Mouse (Mus musculus) neutrophil, adult 59 days (primary cell): ENCODE measurements around the gene Colgalt2. TPM values are rescaled to one million over a fixed set of nuclear protein-coding genes. Genes with fewer than 3 reads are reported as not detected.

ENCODE experiments used
- total RNA-seq, 2 experiments: library from RNA; stranded (reverse); gene quantifications; 1 replicate in 1 of 2; 2 replicates in 1 of 2; pipeline ENCODE4 v1.2.4; 2023

Colgalt2 gene
- not detected for total RNA-seq

DNA sequence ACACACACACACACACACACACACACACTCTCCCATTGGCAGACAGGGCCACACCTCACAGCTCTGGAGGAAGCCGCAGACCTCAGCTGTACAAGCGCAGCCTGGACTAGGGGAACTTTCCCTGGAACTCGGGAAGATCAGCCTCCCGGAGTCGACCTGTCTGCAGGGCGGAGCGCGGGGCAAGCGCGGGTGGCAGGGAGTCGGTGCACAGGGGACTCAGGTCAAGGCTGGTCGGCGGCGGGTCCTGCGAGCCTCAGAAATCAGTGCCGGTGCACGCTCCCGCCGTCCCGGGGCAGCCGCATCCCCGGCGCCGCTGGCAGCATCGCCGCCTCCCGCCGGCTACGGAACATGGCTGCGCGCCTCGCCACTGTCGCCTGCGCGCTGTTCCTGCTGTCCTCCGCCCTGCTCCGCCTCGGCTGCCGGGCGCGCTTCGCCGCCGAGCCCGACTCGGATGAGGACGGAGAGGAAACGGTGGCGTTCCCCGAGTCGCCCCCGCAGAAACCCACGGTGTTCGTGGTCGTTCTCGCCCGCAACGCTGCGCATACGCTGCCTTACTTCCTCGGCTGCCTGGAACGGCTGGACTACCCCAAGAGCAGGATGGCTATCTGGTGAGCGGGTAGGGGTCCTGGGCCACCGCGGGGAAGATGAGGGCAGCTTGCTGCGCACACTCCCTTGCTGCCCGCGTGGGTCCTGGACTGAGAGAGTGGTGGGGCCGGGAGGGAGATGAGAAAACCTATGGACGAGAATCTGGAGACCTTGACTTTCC, at the start of gene Colgalt2:
Colgalt2 (plus strand) TSS at position 41 of the 766 bp plus-strand sequence.

DNA sequence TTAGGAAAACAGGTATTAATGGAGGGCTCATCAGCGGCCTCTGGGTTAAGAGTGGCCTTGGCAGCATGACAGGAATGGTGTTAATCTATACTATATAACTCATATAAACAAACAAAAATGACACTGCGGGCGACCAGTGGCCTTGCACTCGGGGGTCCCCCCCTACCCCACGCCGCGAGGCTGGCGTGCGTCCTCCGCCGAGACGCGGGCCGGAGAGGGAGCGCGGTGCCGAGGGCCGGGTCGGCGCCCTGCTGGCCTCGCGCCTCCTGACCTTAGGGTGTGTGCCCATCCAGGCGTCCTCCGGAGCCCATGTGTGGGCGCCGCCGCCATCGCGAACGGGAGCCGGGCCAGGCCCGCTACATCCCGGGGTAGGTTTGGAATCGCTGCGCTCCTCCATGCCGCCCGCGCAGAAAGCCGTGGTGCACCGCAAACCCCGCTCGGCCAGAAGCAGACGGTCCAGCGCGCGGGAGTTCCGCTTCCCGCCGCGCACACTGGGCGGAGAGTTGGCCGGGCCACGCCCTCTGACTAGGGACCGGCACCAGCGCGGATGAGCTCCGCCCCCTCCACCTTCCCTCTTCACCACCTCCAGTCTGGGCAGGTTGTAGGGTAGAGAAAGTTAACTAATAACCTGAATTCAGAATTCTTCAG, 13.3 kb upstream of the Colgalt2 start, which contains the start of gene Tsen15:
Tsen15 (minus strand) TSS at position 501 of the 648 bp plus-strand sequence.

Other genes starting within 250 kb of the Colgalt2 start
- 1 to 10 TPM; 5.6 to 7.6 TPM for gene Tsen15, start 13.1 kb upstream of the Colgalt2 start, total RNA-seq